Mouse (Mus musculus): ENCODE data around the gene Pate2.
"Not testable (repeated sequence)": the region's sequence is repeated elsewhere in the genome, so short reads cannot be mapped to it uniquely, and the experiment has no call there.

Pate2 gene

GRCm38 (mm10) chr9:35556494-35557102 lies 13.5 kb upstream of the Pate2 start:
- no peak for DNase-seq (ENCODE audit: low read depth, low spot score)

GRCm38 (mm10) chr9:35558257-35559008 lies 11.7 kb upstream of the Pate2 start, which contains the start of the genes Ddx25 and Pus3:
Gene Ddx25 (minus strand): TSS chr9:35558528.
Gene Pus3 (plus strand): TSS chr9:35558595.
- no peak for DNase-seq (ENCODE audit: low read depth, low spot score)

- DNase-seq (ENCODE audit: low read depth, low spot score), result peak; percentile 55
These were observed 10.8 kb upstream of the Pate2 start for GRCm38 (mm10) chr9:35559009-35559890.

- no peak for DNase-seq (ENCODE audit: low read depth, low spot score)
These were observed 9.0 kb upstream of the Pate2 start for GRCm38 (mm10) chr9:35561076-35561475.

GRCm38 (mm10) chr9:35561583-35561982 lies 8.5 kb upstream of the Pate2 start:
- DNase-seq (ENCODE audit: low read depth, low spot score), result no peak

GRCm38 (mm10) chr9:35564536-35565240 lies 5.4 kb upstream of the Pate2 start:
- DNase-seq (ENCODE audit: low read depth, low spot score), result no peak

- DNase-seq (ENCODE audit: low read depth, low spot score), result no peak
These were observed 2.1 kb upstream of the Pate2 start for GRCm38 (mm10) chr9:35567995-35568394.

GRCm38 (mm10) chr9:35570663-35571062 lies 579 bp downstream of the Pate2 start:
- DNase-seq (ENCODE audit: low read depth, low spot score), result no peak

- no peak for DNase-seq (ENCODE audit: low read depth, low spot score)
These were observed 4.3 kb downstream of the Pate2 start for GRCm38 (mm10) chr9:35574416-35574815.

GRCm38 (mm10) chr9:35587674-35588073 lies 17.6 kb downstream of the Pate2 start:
- no peak for DNase-seq (ENCODE audit: low read depth, low spot score)

- no peak for DNase-seq (ENCODE audit: low read depth, low spot score)
These were observed 22.8 kb downstream of the Pate2 start for GRCm38 (mm10) chr9:35592903-35593302.

- DNase-seq (ENCODE audit: low read depth, low spot score), result no peak
These were observed 37.7 kb downstream of the Pate2 start for GRCm38 (mm10) chr9:35607647-35608405.

GRCm38 (mm10) chr9:35611841-35612240 lies 41.8 kb downstream of the Pate2 start, which contains the start of gene Pate4:
Gene Pate4 (minus strand): TSS chr9:35611941.
- DNase-seq (ENCODE audit: low read depth, low spot score), result no peak

GRCm38 (mm10) chr9:35614005-35614404 lies 43.9 kb downstream of the Pate2 start:
- no peak for DNase-seq (ENCODE audit: low read depth, low spot score)

GRCm38 (mm10) chr9:35616784-35617183 lies 46.7 kb downstream of the Pate2 start:
- DNase-seq (ENCODE audit: low read depth, low spot score), result not testable (repeated sequence)

GRCm38 (mm10) chr9:35632981-35633380 lies 62.9 kb downstream of the Pate2 start:
- no peak for DNase-seq (ENCODE audit: low read depth, low spot score)

- no peak for DNase-seq (ENCODE audit: low read depth, low spot score)
These were observed 78.0 kb downstream of the Pate2 start, which contains the start of gene Pate3 for GRCm38 (mm10) chr9:35648102-35648501. Gene Pate3 (minus strand): TSS chr9:35648202.

GRCm38 (mm10) chr9:35673557-35673956 lies 103.5 kb downstream of the Pate2 start:
- DNase-seq (ENCODE audit: low read depth, low spot score), result no peak

GRCm38 (mm10) chr9:35687013-35687412 lies 116.9 kb downstream of the Pate2 start, which contains the start of gene Pate1:
Gene Pate1 (minus strand): TSS chr9:35687390.
- no peak for DNase-seq (ENCODE audit: low read depth, low spot score)

GRCm38 (mm10) chr9:35691924-35692323 lies 121.8 kb downstream of the Pate2 start:
- DNase-seq (ENCODE audit: low read depth, low spot score), result no peak

All from skeletal muscle tissue, adult 2 months (tissue).